Mouse (Mus musculus) neural tube, embryonic 12.5 days (tissue): ENCODE data around the gene Sel1l3. TPM values are rescaled to one million over a fixed set of nuclear protein-coding genes. Genes with fewer than 3 reads are reported as not detected.

Source experiments
- ATAC-seq: fragments of 200-750 bp; cut with Nextera tagmentation; 2 replicates; pipeline ENCODE4 v1.8.0; 2017; ENCODE audit warnings: low read depth, mild to moderate bottlenecking, moderate TSS enrichment, moderate library complexity; ENCODE audit not compliant: low FRiP score
- H3K27ac ChIP-seq: fragments of 300-500 bp; sonication (generic); 2 replicates; pipeline ENCODE4 v1.5.1; 2016
- H3K27me3 ChIP-seq: fragments of 300-500 bp; sonication (generic); replicated peaks from 2 replicates; pipeline ENCODE4 v1.6.1; 2016; ENCODE audit warnings: mild to moderate bottlenecking
- H3K36me3 ChIP-seq: fragments of 300-500 bp; sonication (generic); 2 replicates; pipeline ENCODE4 v1.6.1; 2016; ENCODE audit warnings: mild to moderate bottlenecking
- H3K4me1 ChIP-seq: fragments of 300-500 bp; sonication (generic); 2 replicates; pipeline ENCODE4 v1.6.1; 2016
- H3K4me2 ChIP-seq: fragments of 300-500 bp; sonication (generic); replicated peaks from 2 replicates; pipeline ENCODE4 v1.6.1; 2016; ENCODE audit warnings: mild to moderate bottlenecking
- H3K4me3 ChIP-seq: fragments of 300-500 bp; sonication (generic); 2 replicates; pipeline ENCODE4 v1.5.1; 2016
- H3K9ac ChIP-seq: fragments of 300-500 bp; sonication (generic); 2 replicates; pipeline ENCODE4 v1.6.1; 2016; ENCODE audit warnings: mild to moderate bottlenecking
- H3K9me3 ChIP-seq: fragments of 300-500 bp; sonication (generic); 2 replicates; pipeline ENCODE4 v1.6.1; 2016; ENCODE audit warnings: mild to moderate bottlenecking
- WGBS: fragments of 180-500 bp; shearing (Covaris S2); methylation state at CpG from one replicate; pipeline ENCODE4 v1.1.7; 2016; 5-methylcytosine and 5-hydroxymethylcytosine counted together
- polyA plus RNA-seq: library from polyadenylated mRNA; unstranded; fragments of >200 nt; fragmentation: Nextera tagmentation; extraction: Ambion mirVana; gene quantifications from 2 replicates; pipeline ENCODE4 v1.2.1, GENCODE M21; 2016

The Sel1l3 gene
- polyA plus RNA-seq, 1 experiment from 2014 or later: 5.7 TPM

DNA sequence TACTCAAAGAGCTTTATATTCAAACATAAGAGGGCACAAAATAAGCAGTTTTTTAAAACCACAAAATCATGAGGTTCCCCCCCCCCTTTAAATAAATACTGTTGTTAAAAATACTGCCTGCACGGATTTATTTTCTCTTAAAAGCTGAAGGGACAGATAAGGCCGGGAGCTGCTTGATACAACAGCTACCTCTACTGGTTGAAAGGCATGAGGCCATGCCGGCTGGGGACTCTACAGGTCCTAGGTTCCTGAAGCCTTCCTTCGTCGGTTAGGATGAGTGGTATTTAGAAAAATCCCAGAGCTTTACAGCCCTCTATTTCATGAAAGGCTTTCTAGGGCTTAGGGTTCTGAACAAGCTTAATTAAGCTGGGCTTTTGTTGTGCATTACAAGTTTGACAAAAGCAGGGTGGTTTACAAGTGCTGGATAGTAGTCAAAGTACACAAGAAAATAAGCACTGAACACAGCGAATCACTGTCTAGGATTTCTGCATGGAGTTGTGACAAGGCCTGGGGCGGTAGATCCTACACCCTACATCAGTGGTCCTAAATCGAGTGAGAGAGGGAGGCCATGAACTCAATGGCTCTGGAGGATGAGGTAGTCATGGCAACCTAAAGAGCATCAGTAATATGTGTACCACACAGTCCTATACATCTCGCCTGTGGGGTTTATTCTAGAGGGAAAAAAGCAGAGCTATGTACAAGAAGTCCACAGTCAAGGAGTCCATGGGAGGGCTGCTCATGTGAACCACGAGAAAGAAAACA lies 90.0 kb downstream of the Sel1l3 start:
- Histone ChIP-seq H3K9ac (no peak overlapping the region), H3K27ac (no peak overlapping the region)

GRCm38 (mm10) chr5:53119689-53120088 lies 94.0 kb downstream of the Sel1l3 start:
- no peaks in the 10 kb centered on the region for H3K27me3 ChIP-seq
- H3K4me1 ChIP-seq: 0 out of 2 replicates have a peak, but pooled peaks cover 7% of the 10 kb centered on the region
- H3K9ac ChIP-seq: no peak overlapping the region
- H3K9me3 ChIP-seq: no peaks in the 10 kb centered on the region
- H3K36me3 ChIP-seq: no peaks in the 10 kb centered on the region
- no peak overlapping the region for H3K4me3 ChIP-seq
- 70% methylated on average over 3 of the region's 3 CpGs for WGBS
- no peak overlapping the region for H3K4me2 ChIP-seq
- ATAC-seq: no peak
- H3K27ac ChIP-seq: no peak overlapping the region

More for the DNA sequence above, 90.0 kb downstream of the Sel1l3 start:
- no peaks in the 10 kb centered on the region for H3K36me3 ChIP-seq
- no peaks in the 10 kb centered on the region for H3K9me3 ChIP-seq
- WGBS: 29% methylated on average over 10 of the region's 10 CpGs
- 0 out of 2 replicates have a peak, but pooled peaks cover 7% of the 10 kb centered on the region for H3K4me1 ChIP-seq
- H3K27me3 ChIP-seq: no peaks in the 10 kb centered on the region
- peak; percentile 81 for ATAC-seq
- no peak overlapping the region for H3K4me3 ChIP-seq
- H3K4me2 ChIP-seq: no peak overlapping the region

- no peak overlapping the region for H3K27ac ChIP-seq
- H3K4me2 ChIP-seq: no peak overlapping the region
- H3K4me1 ChIP-seq: no peaks in the 10 kb centered on the region
- WGBS: 86% methylated on average over 8 of the region's 8 CpGs
- ATAC-seq: no peak
- H3K9ac ChIP-seq: no peak overlapping the region
- H3K9me3 ChIP-seq: no peaks in the 10 kb centered on the region
- no peaks in the 10 kb centered on the region for H3K36me3 ChIP-seq
- H3K4me3 ChIP-seq: no peak overlapping the region
- H3K27me3 ChIP-seq: no peaks in the 10 kb centered on the region
Observed at GRCm38 (mm10) chr5:53118212-53118611, 95.5 kb downstream of the Sel1l3 start.

GRCm38 (mm10) chr5:53114616-53115267 lies 99.0 kb downstream of the Sel1l3 start:
- no peaks in the 10 kb centered on the region for H3K36me3 ChIP-seq
- no peaks in the 10 kb centered on the region for H3K9me3 ChIP-seq
- H3K4me1 ChIP-seq: 0 out of 2 replicates have a peak, but pooled peaks cover 8% of the 10 kb centered on the region
- 55% methylated on average over 12 of the region's 12 CpGs for WGBS
- peak; percentile 85 for ATAC-seq
- no peak overlapping the region for H3K9ac ChIP-seq
- no peaks in the 10 kb centered on the region for H3K27me3 ChIP-seq
- no peak overlapping the region for H3K4me2 ChIP-seq
- H3K4me3 ChIP-seq: no peak overlapping the region
- H3K27ac ChIP-seq: no peak overlapping the region

- WGBS: 86% methylated on average over 5 of the region's 5 CpGs
Observed at GRCm38 (mm10) chr5:53112942-53113341, 100.8 kb downstream of the Sel1l3 start.

DNA sequence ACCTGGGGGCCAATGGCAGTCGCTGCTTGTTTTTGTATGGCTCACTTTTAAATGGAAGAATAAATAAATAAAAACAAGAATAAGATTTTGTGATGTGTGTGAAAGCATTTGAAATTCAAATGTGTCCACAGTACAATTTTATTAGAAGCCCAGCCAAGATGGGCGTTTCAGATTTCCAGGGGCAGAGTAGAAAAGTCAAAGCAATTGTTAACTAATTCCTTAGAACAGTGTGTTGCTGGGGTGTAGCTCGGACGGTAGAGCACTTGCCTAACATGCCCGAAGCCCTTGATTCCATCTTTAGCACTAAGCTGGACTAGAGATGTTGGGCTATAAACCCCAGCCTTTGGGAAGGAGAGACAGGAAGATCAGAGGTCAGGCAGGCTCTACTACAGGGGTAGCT lies 102.7 kb downstream of the Sel1l3 start:
- Histone ChIP-seq H3K36me3 (no peaks in the 10 kb centered on the region), H3K9ac (no peak overlapping the region), H3K4me2 (no peak overlapping the region), H3K9me3 (no peaks in the 10 kb centered on the region), H3K27ac (no peak overlapping the region), H3K27me3 (no peaks in the 10 kb centered on the region), H3K4me1 (0 out of 2 replicates have a peak, but pooled peaks cover 8% of the 10 kb centered on the region), H3K4me3 (no peak overlapping the region)
- no peak for ATAC-seq
- WGBS: 70% methylated on average over 5 of the region's 5 CpGs

More at GRCm38 (mm10) chr5:53112942-53113341, 100.8 kb downstream of the Sel1l3 start:
- H3K4me1 ChIP-seq: 0 out of 2 replicates have a peak, but pooled peaks cover 8% of the 10 kb centered on the region
- H3K9me3 ChIP-seq: no peaks in the 10 kb centered on the region
- H3K4me3 ChIP-seq: no peak overlapping the region
- H3K9ac ChIP-seq: no peak overlapping the region
- H3K4me2 ChIP-seq: no peak overlapping the region
- no peaks in the 10 kb centered on the region for H3K36me3 ChIP-seq
- no peaks in the 10 kb centered on the region for H3K27me3 ChIP-seq
- ATAC-seq: no peak
- H3K27ac ChIP-seq: no peak overlapping the region

DNA sequence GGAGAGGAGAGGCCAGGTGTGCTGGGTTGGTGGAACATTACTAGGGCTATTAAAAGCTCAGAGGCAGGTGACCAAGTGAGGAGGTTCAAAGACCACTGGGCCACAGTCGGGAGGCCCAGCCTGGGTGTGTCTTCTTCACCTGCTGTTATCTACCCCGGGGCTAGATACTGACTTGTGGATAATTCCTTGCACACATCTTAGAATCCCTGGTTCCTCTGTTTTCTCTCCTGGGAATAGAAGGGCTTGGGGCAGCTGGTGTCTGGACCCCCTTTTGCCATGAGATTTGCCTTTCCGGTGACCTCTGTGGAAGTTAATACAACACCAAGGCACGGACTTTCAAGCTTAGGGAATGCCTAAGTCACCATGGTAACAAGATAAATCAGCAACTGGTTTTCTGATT lies 103.5 kb downstream of the Sel1l3 start:
- Histone ChIP-seq H3K36me3 (no peaks in the 10 kb centered on the region), H3K27ac (no peak overlapping the region), H3K4me1 (0 out of 2 replicates have a peak, but pooled peaks cover 8% of the 10 kb centered on the region), H3K27me3 (no peaks in the 10 kb centered on the region), H3K4me3 (no peak overlapping the region), H3K9me3 (no peaks in the 10 kb centered on the region), H3K4me2 (no peak overlapping the region), H3K9ac (no peak overlapping the region)
- 59% methylated on average over 4 of the region's 4 CpGs for WGBS
- no peak for ATAC-seq

DNA sequence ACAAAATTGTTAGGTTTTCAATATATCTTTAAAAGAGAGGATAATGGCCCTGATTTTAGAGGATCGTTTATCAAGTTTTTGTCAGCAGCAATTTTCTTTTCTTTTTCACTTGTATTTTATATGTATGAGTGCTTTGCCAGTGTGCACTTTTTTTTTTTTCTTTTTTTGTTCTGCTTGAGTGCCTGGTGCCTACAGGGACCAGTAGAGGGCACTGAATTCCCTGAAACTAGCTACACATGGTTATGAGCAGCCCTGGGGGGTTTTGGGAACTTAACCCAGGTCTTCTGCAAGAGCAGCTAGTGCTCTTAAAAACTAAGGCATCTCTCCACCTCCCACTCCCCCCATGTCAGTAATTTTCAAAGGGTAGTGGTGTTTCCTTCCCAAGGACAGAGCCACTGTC lies 105.1 kb downstream of the Sel1l3 start:
- WGBS: 93% methylated on average over 1 of the region's 1 CpGs
- no peak overlapping the region for H3K4me2 ChIP-seq
- no peaks in the 10 kb centered on the region for H3K27me3 ChIP-seq
- ATAC-seq: no peak
- no peaks in the 10 kb centered on the region for H3K9me3 ChIP-seq
- H3K4me1 ChIP-seq: 0 out of 2 replicates have a peak, but pooled peaks cover 8% of the 10 kb centered on the region
- H3K27ac ChIP-seq: no peak overlapping the region
- no peak overlapping the region for H3K9ac ChIP-seq
- no peaks in the 10 kb centered on the region for H3K36me3 ChIP-seq
- H3K4me3 ChIP-seq: no peak overlapping the region

DNA sequence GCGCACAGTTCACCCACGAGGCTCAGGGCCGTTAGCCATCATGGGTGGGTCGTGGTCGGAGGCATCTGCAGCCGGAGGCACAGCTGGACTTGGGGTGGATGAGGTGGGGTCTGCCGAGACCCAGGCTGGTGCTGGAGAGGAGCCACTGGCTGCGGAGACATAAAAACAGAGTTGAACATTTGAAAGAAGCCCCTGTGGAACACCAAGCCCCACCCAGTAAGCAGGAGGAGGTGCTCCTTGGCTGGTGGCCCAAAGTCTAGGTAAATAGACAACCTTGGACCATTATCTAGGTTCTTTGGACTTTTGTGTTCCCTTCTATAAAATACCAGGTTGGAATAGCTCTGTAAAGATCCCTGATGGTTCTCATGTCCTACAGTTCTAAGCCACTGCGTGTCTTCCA lies 105.7 kb downstream of the Sel1l3 start:
- 80% methylated on average over 9 of the region's 9 CpGs for WGBS
- ATAC-seq: no peak
- H3K9ac ChIP-seq: no peak overlapping the region
- no peak overlapping the region for H3K4me2 ChIP-seq
- 0 out of 2 replicates have a peak, but pooled peaks cover 8% of the 10 kb centered on the region for H3K4me1 ChIP-seq
- no peak overlapping the region for H3K27ac ChIP-seq
- H3K9me3 ChIP-seq: no peaks in the 10 kb centered on the region
- no peak overlapping the region for H3K4me3 ChIP-seq
- H3K36me3 ChIP-seq: no peaks in the 10 kb centered on the region
- no peaks in the 10 kb centered on the region for H3K27me3 ChIP-seq

DNA sequence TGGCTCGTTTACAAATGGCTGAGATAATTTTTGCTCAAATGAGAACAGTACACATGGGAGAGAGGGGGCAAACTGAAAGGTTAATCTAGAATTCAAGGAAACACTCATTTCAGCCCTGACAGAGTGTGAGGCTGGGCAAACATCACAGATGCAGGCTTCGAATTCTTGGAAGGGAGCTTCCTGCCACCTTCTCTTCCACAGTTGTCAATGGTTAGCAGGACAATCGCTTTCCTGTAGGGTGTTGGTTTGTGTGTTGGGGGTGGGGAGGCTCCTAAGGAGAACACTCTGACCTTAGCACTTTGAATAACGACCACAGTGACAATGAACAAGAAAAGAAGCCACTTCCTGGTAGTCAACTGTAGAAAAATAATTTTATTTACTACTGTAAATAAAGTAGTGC lies 107.0 kb downstream of the Sel1l3 start:
- Histone ChIP-seq H3K4me3 (no peak overlapping the region), H3K27ac (no peak overlapping the region), H3K4me1 (0 out of 2 replicates have a peak, but pooled peaks cover 8% of the 10 kb centered on the region), H3K4me2 (no peak overlapping the region), H3K9ac (no peak overlapping the region), H3K27me3 (no peaks in the 10 kb centered on the region), H3K9me3 (no peaks in the 10 kb centered on the region), H3K36me3 (no peaks in the 10 kb centered on the region)
- 56% methylated on average over 4 of the region's 4 CpGs for WGBS
- ATAC-seq: no peak

- no peak overlapping the region for H3K27ac ChIP-seq
- no peak overlapping the region for H3K4me3 ChIP-seq
- ATAC-seq: no peak
- no peaks in the 10 kb centered on the region for H3K27me3 ChIP-seq
- no peaks in the 10 kb centered on the region for H3K9me3 ChIP-seq
- 81% methylated on average over 4 of the region's 4 CpGs for WGBS
- no peak overlapping the region for H3K4me2 ChIP-seq
- H3K4me1 ChIP-seq: 0 out of 2 replicates have a peak, but pooled peaks cover 8% of the 10 kb centered on the region
- H3K9ac ChIP-seq: no peak overlapping the region
- no peaks in the 10 kb centered on the region for H3K36me3 ChIP-seq
Observed at GRCm38 (mm10) chr5:53106125-53106524, 107.6 kb downstream of the Sel1l3 start.

DNA sequence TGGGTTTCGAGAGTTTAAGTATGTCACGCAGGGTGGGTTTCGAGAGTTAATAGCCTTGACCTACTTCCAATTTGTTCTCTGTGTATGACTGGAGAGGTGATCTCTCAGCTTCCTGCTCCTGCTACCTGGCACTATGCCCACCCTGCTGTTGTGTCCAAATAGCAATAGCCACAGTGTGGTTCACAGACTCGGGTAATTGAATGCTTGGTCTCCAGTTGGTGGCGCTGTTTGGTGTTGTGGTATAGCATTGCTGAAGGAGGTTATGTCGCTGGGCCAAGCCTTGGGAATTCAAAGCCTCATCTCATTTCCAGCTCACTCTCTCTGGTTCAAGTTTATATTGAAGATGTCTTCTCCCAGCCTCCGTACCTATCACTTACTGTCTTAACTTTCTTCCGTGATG lies 108.0 kb downstream of the Sel1l3 start:
- H3K4me3 ChIP-seq: no peak overlapping the region
- H3K27ac ChIP-seq: no peak overlapping the region
- H3K27me3 ChIP-seq: no peaks in the 10 kb centered on the region
- ATAC-seq: no peak
- H3K9ac ChIP-seq: no peak overlapping the region
- H3K4me1 ChIP-seq: 0 out of 2 replicates have a peak, but pooled peaks cover 7% of the 10 kb centered on the region
- H3K9me3 ChIP-seq: no peaks in the 10 kb centered on the region
- 78% methylated on average over 8 of the region's 8 CpGs for WGBS
- no peaks in the 10 kb centered on the region for H3K36me3 ChIP-seq
- H3K4me2 ChIP-seq: no peak overlapping the region
